Mouse (Mus musculus) thymus, adult 2 months (tissue): ENCODE measurements at regions not wholly inside any gene's neighbourhood (a gene's known extent, or its start where the extent isn't known, plus 50 kb on each side); places are given as distances from the start of the nearest gene placed in this dataset.

ENCODE experiments used
- CTCF ChIP-seq: fragments of 200-500 bp; IDR thresholded peaks from 2 replicates; pipeline ENCODE4 v1.5.1; 2012; ENCODE audit warnings: mild to moderate bottlenecking, control low read depth, low read length, moderate library complexity, borderline replicate concordance; ENCODE audit not compliant: control insufficient read depth, poor library complexity, insufficient read depth; ENCODE audit errors: extremely low read depth
- POLR2A ChIP-seq: fragments of 200-500 bp; IDR thresholded peaks from 2 replicates; pipeline ENCODE4 v1.6.1; 2012; ENCODE audit warnings: mild to moderate bottlenecking, low read length, control low read depth, moderate library complexity; ENCODE audit not compliant: control insufficient read depth, poor library complexity, insufficient read depth; ENCODE audit errors: extremely low read depth

GRCm38 (mm10) chr1:128795654-128796053, 203.6 kb upstream of the Cxcr4 start:
- TF ChIP-seq POLR2A (no peak), CTCF (no peak)
